Mouse (Mus musculus) stomach, embryonic 15.5 days (tissue): Measurements from ENCODE around the gene Ank2. TPM values are rescaled to one million over a fixed set of nuclear protein-coding genes. Genes with fewer than 3 reads are reported as not detected.

Source experiments
- ATAC-seq: fragments of 200-750 bp; cut with Nextera tagmentation; 2 replicates; pipeline ENCODE4 v1.8.0; 2017; ENCODE audit warnings: low read depth, moderate number of reproducible peaks, moderate TSS enrichment; ENCODE audit not compliant: insufficient read depth, low FRiP score
- H3K27ac ChIP-seq: fragments of 300-500 bp; sonication (generic); 2 replicates; pipeline ENCODE4 v1.5.1; 2015; ENCODE audit warnings: mild to moderate bottlenecking, inconsistent platforms
- H3K27me3 ChIP-seq: fragments of 300-500 bp; sonication (generic); replicated peaks from 2 replicates; pipeline ENCODE4 v1.6.1; 2015; ENCODE audit warnings: inconsistent platforms
- H3K36me3 ChIP-seq: fragments of 300-500 bp; sonication (generic); 2 replicates; pipeline ENCODE4 v1.6.1; 2015; ENCODE audit warnings: inconsistent platforms
- H3K4me1 ChIP-seq: fragments of 300-500 bp; sonication (generic); 2 replicates; pipeline ENCODE4 v1.6.1; 2015; ENCODE audit warnings: inconsistent platforms
- H3K4me2 ChIP-seq: fragments of 300-500 bp; sonication (generic); 2 replicates; pipeline ENCODE4 v1.6.1; 2015; ENCODE audit warnings: mild to moderate bottlenecking, inconsistent platforms
- H3K4me3 ChIP-seq: fragments of 300-500 bp; sonication (generic); replicated peaks from 2 replicates; pipeline ENCODE4 v1.5.1; 2015; ENCODE audit warnings: inconsistent platforms
- H3K9ac ChIP-seq: fragments of 300-500 bp; sonication (generic); 2 replicates; pipeline ENCODE4 v1.6.1; 2015; ENCODE audit warnings: inconsistent platforms
- H3K9me3 ChIP-seq: fragments of 300-500 bp; sonication (generic); 2 replicates; pipeline ENCODE4 v1.6.1; 2016; ENCODE audit warnings: inconsistent platforms
- WGBS: fragments of 180-500 bp; shearing (Covaris S2); methylation state at CpG from one replicate; pipeline ENCODE4 v1.1.7; 2015; 5-methylcytosine and 5-hydroxymethylcytosine counted together
- polyA plus RNA-seq: library from polyadenylated mRNA; unstranded; fragments of >200 nt; fragmentation: Nextera tagmentation; extraction: Ambion mirVana; gene quantifications from 2 replicates; pipeline ENCODE4 v1.2.1, GENCODE M21; 2015

Ank2 gene
- polyA plus RNA-seq, 1 experiment from 2014 or later = 32.2 TPM

DNA sequence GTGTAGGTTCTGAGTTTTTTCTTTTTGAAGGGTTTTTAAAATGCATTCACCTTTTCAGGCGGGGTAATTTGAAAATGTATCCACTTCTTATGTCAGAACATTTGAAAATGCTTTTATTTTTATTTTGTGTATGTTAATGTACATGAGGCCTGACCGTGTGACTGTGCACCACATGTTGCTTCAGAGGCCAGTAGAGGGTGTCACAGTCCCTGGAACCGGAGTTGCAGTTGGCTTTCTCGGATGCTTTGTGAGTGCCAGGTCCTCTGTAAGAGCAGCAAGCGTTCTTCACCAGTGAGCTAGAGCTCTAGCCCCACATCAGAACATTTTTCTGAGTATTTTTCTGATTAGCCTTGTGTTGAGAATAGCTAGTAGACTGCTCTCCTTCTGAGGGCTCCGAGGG lies 484.0 kb downstream of the Ank2 start:
- H3K4me3 ChIP-seq = no peak overlapping the region
- no peaks in the 10 kb centered on the region for H3K4me1 ChIP-seq
- H3K4me2 ChIP-seq = no peak overlapping the region
- no peak for ATAC-seq
- no peaks in the 10 kb centered on the region for H3K9me3 ChIP-seq
- H3K27ac ChIP-seq = no peak overlapping the region
- 85% methylated on average over 6 of the region's 6 CpGs for WGBS
- no peak overlapping the region for H3K9ac ChIP-seq
- no peaks in the 10 kb centered on the region for H3K36me3 ChIP-seq
- no peaks in the 10 kb centered on the region for H3K27me3 ChIP-seq

DNA sequence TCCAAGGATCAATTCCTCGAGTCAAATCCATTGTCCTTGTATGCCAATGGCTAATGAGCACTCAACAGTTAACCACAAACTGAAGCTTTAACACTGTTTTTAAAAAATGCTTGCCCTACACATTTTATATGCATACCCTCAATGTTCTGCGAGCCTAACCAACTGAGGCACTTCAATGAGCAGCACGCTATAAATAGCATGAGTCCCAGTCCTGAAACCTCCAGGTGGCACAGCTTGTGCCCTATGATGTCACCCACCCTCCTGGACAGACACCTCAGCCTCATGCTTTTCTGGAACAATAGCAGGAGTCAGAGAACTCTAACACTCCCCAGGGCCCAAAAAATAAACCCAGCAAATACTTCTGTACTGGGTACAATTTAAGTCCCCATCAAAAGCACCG lies 485.2 kb downstream of the Ank2 start:
- H3K4me3 ChIP-seq = no peak overlapping the region
- no peaks in the 10 kb centered on the region for H3K27me3 ChIP-seq
- no peak overlapping the region for H3K9ac ChIP-seq
- whole genome bisulfite sequencing = 80% methylated on average over 4 of the region's 4 CpGs
- no peaks in the 10 kb centered on the region for H3K9me3 ChIP-seq
- ATAC-seq = no peak
- H3K4me2 ChIP-seq = no peak overlapping the region
- H3K4me1 ChIP-seq = no peaks in the 10 kb centered on the region
- no peak overlapping the region for H3K27ac ChIP-seq
- no peaks in the 10 kb centered on the region for H3K36me3 ChIP-seq

DNA sequence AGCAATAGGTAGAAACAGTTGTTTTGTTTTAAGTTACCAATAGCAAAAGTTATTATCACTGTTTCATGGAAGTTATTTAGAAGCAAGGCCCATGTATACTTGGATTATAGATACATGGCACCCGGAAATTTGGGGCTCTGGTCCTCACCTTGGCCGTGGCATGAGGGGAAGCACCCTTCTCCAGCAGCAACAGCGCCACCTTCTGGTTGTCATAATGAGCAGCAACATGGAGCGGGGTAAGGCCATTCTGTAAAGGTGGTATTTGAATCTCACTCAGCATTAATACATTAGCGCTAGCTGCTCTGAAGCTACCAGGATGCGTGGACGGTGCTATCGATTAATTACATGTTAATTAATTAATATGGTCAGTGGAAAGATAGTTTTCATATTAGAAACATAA lies 486.6 kb downstream of the Ank2 start:
- no peaks in the 10 kb centered on the region for H3K4me1 ChIP-seq
- ATAC-seq = no peak

DNA sequence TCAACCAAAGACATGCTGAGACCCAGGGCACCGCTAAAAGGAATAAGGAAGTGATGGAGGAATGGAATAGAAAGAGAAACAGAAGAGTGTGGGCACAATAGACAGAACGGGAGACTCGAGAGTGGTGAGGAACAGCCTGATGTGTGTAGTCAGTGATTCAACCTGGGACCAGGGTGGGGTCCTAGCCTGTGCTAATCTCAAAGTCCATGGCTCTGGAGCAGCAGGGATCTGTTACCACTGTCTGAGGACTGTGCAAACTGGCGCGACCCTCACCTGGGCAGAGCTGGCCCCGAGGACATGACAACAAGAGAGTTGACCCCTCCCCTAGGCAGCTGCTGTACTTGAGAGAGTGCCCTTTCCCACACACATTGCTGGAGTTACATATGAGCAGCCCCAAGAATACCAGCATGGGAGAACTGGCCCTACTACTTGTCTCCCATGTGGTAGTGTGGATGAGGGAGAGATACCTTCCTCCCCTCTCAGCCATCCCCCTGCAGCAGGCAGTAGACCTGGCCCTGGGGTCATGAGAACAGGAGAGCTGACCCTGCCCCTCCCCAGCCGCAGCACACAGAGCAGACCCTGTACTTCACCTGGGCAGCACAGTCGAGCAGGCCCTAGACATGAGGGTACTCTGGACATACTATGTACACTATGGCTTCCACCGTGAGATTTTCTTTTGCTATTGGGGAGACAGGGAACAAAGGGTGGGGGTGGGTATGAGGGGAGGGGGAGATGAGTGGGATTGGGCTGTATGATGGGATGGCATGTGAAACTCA lies 493.1 kb downstream of the Ank2 start:
- WGBS = 84% methylated on average over 9 of the region's 9 CpGs
- Histone ChIP-seq H3K9ac (no peak overlapping the region), H3K4me1 (no peaks in the 10 kb centered on the region), H3K4me2 (no peak overlapping the region), H3K9me3 (no peaks in the 10 kb centered on the region), H3K27ac (no peak overlapping the region), H3K36me3 (no peaks in the 10 kb centered on the region), H3K27me3 (no peaks in the 10 kb centered on the region), H3K4me3 (no peak overlapping the region)
- peak; percentile 28; the same call in 1 of the 2 replicates for ATAC-seq

More for the DNA sequence above, 486.6 kb downstream of the Ank2 start:
- 57% methylated on average over 8 of the region's 8 CpGs for WGBS
- Histone ChIP-seq H3K9me3 (no peaks in the 10 kb centered on the region), H3K4me3 (no peak overlapping the region), H3K36me3 (no peaks in the 10 kb centered on the region), H3K9ac (no peak overlapping the region), H3K27ac (no peak overlapping the region), H3K27me3 (no peaks in the 10 kb centered on the region), H3K4me2 (no peak overlapping the region)

DNA sequence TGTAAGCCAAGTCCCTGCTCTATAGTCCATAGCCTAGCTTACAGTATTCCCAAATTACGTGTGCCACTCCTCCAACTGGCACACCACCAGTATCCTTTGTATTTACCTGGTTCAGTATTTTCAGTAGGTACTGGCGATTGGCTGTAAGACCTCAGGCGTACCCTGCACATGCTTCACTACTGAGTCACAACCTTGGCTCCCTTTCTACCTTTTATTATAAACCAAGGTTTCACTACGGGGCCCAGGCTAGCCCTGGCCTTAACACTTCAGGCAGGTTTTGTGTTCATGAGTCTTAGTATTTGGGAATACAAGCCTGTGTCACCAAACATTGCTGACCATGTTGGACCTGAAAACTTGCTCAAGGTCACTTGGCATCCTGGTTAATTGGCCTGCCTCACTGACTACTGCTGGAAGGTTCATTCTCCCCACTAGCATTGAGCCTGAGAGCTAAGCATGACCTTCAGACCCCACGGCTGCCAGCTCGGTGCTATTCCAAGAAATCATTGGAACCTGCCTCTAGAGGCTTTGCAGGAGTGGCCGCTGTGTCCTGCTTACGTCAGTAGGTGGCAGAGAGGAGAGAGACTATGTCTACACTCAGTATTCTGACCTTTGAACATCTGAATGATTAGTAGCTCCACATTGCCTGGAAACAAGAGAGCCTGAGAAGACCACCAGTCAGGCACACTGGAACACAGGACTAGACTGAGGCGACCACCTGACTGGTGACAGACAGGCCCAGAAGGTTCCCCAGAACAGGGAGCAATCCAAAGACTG lies 494.1 kb downstream of the Ank2 start:
- no peaks in the 10 kb centered on the region for H3K27me3 ChIP-seq
- ATAC-seq = peak; percentile 55; the same call in 1 of the 2 replicates
- 76% methylated on average over 9 of the region's 9 CpGs for WGBS
- H3K4me2 ChIP-seq = no peak overlapping the region
- no peak overlapping the region for H3K9ac ChIP-seq
- no peak overlapping the region for H3K4me3 ChIP-seq
- no peaks in the 10 kb centered on the region for H3K4me1 ChIP-seq
- no peaks in the 10 kb centered on the region for H3K9me3 ChIP-seq
- no peaks in the 10 kb centered on the region for H3K36me3 ChIP-seq
- H3K27ac ChIP-seq = no peak overlapping the region

DNA sequence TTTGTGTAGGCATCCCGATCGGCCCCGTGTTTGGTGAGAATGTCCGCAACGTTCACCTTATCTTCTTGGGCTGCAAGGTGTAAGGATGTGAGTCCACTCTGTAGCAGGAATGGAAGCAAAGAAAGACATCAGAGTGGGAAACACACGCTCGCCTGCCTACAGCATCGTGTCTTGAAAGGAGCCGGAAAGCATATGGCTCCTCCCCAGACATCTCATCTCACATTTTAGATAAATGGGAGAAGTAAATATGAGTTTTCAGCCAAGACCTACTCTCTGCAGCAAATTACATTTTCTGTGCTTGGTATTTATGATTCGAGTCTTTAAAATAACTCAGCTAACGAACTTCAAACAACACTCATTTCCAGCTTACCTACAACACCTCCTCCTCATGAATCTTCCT lies 495.2 kb downstream of the Ank2 start:
- Histone ChIP-seq H3K4me3 (no peak overlapping the region), H3K9me3 (no peaks in the 10 kb centered on the region), H3K4me1 (no peaks in the 10 kb centered on the region), H3K36me3 (no peaks in the 10 kb centered on the region), H3K27me3 (no peaks in the 10 kb centered on the region), H3K4me2 (no peak overlapping the region), H3K9ac (no peak overlapping the region), H3K27ac (no peak overlapping the region)
- WGBS = 91% methylated on average over 11 of the region's 11 CpGs
- no peak for ATAC-seq

DNA sequence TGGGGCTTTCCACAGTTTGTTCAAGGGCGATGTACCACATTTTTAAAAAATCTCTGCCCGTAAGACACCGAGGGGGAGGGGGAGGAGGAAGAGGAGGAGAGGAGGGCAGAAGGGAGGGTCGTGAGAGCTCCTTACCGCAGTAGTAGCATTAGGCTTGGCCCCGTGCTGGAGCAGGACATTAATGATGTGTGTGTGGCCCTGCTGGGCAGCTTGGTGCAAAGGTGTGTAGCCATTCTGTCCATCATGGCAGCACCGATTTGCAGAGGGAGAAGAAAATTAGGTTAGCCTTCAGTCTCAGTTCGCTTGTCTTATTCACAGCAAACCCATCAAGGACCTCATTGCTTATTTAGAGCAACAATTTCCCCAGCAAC lies 500.4 kb downstream of the Ank2 start:
- no peak for ATAC-seq
- Histone ChIP-seq H3K9ac (no peak overlapping the region), H3K4me1 (no peaks in the 10 kb centered on the region), H3K9me3 (no peaks in the 10 kb centered on the region), H3K27ac (peak overlapping the region; percentile 86), H3K4me3 (peak overlapping the region; percentile 35; the same call in 1 of the 2 replicates), H3K27me3 (no peaks in the 10 kb centered on the region), H3K4me2 (peak overlapping the region; percentile 51), H3K36me3 (no peaks in the 10 kb centered on the region)
- 12% methylated on average over 8 of the region's 8 CpGs for WGBS

DNA sequence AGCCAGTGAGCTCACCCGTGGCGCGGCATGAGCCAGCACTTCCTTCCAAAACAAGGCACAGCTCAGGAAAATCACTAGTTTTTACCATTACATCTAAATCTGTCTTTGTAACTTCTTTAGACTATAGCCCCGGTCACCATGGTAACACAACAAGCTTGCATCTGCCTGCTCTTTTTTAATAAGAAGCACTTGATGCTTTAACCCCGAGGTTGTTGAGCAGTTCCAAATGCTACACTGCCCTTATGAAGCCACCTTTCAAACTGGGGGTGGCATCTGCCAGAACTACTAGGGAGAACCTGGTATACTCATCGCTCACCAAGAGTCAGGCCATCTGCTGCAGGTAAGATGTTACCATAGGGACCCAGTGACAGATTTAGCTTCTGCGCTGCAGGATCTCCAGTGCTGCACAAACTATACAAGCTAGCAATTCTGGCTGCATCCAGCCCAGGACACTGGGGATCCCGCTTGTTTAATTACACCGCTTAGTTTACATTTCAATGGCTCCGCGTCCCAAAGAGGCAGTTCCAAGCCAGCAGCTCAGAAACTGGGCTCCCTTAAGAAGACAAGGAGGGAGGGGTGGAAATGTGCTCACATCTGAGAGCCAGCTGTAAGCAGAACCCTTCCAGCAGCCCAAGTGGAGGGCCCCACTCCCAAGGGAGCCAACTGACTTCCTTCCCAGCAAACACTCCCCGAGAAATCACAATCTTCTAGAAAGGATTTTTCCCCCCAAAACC lies 501.0 kb downstream of the Ank2 start:
- Histone ChIP-seq H3K27ac (peak overlapping the region; percentile 86), H3K9ac (no peak overlapping the region), H3K4me2 (peak overlapping the region; percentile 51), H3K36me3 (no peaks in the 10 kb centered on the region), H3K27me3 (no peaks in the 10 kb centered on the region), H3K9me3 (no peaks in the 10 kb centered on the region), H3K4me3 (peak overlapping the region; percentile 35), H3K4me1 (no peaks in the 10 kb centered on the region)
- WGBS = 16% methylated on average over 12 of the region's 12 CpGs
- ATAC-seq = peak; percentile 72

DNA sequence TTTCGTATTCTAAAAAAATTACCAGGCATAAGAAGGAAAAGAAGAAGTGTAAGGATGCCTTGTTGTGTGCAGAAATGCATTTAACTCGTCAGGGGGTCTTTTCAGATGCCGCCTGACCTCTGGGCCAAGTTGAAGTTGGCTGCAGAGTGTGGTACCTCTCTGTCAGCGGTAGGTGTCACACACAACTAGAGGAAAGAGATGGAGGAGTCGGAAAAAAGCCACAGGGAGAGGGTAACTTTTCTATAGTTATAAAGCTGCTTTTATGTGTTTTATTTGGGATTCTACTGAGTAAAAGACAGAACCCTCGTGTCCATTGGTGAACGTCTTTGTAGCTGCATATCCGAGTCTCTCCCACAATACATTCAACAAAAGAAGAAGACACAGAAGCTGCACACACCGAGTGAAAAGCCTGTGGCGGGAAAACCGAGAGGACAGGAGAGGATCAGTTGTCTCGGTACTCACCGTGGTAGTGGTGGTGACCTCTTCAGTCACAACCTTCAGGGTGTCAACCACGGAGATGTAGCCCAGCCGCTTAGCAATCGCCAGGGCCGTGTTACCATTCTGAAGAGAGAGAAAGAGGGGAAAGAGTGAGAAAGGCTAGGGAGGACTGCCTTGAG lies 501.7 kb downstream of the Ank2 start:
- WGBS = 21% methylated on average over 17 of the region's 17 CpGs
- H3K27me3 ChIP-seq = no peaks in the 10 kb centered on the region
- peak overlapping the region; percentile 86 for H3K27ac ChIP-seq
- H3K36me3 ChIP-seq = no peaks in the 10 kb centered on the region
- no peaks in the 10 kb centered on the region for H3K4me1 ChIP-seq
- no peak overlapping the region for H3K9ac ChIP-seq
- no peak for ATAC-seq
- H3K4me3 ChIP-seq = peak overlapping the region; percentile 35
- peak overlapping the region; percentile 51 for H3K4me2 ChIP-seq
- H3K9me3 ChIP-seq = no peaks in the 10 kb centered on the region

DNA sequence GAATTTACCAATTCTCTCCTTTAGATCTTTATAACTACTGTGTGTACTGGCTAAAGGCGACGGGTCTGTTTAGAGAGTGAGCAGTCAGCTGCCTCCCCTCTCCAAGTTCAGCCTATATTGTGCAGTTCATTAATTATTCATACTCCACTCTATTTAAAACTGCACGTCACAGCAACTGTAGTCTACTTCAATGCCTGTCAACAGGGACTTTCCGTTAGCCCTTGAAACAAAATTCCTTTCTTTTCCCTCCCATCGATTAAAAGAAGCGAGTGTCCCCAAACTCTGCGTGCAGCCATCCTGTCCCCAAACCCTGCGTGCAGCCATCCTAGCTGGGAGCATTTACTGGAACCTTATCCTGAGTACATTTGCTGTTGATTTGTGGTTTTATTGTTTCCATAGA lies 502.4 kb downstream of the Ank2 start:
- no peaks in the 10 kb centered on the region for H3K4me1 ChIP-seq
- H3K27ac ChIP-seq = no peak overlapping the region
- H3K27me3 ChIP-seq = no peaks in the 10 kb centered on the region
- no peak overlapping the region for H3K9ac ChIP-seq
- ATAC-seq = no peak
- peak overlapping the region; percentile 35; the same call in 1 of the 2 replicates for H3K4me3 ChIP-seq
- H3K9me3 ChIP-seq = no peaks in the 10 kb centered on the region
- H3K4me2 ChIP-seq = peak overlapping the region; percentile 51; the same call in 1 of the 2 replicates
- 72% methylated on average over 8 of the region's 8 CpGs for WGBS
- no peaks in the 10 kb centered on the region for H3K36me3 ChIP-seq

DNA sequence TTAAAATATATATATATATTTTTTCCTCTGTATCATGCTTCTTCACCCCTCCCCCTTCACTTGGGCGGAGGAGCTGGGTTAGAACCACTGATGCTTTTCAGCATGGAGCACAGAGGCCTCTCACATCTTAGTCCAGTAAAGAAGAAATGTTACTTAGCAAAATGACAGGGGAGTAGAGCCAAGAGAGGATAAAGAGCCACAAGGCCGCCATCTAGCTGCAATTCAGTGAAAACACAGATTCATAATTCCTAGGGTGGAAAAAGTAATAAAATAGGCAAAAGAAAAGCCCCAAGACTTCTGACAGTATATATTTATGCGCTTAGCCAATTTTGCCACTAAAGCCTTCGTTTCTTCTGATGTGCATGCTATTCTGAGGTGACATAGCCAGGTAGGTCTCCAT lies 503.2 kb downstream of the Ank2 start:
- no peak overlapping the region for H3K4me3 ChIP-seq
- no peaks in the 10 kb centered on the region for H3K4me1 ChIP-seq
- H3K4me2 ChIP-seq = no peak overlapping the region
- ATAC-seq = no peak
- H3K9me3 ChIP-seq = no peaks in the 10 kb centered on the region
- H3K36me3 ChIP-seq = no peaks in the 10 kb centered on the region
- no peak overlapping the region for H3K27ac ChIP-seq
- H3K27me3 ChIP-seq = no peaks in the 10 kb centered on the region
- WGBS = 80% methylated on average over 4 of the region's 4 CpGs
- no peak overlapping the region for H3K9ac ChIP-seq
